Mouse (Mus musculus): ENCODE results near the gene Pxk.

DNA sequence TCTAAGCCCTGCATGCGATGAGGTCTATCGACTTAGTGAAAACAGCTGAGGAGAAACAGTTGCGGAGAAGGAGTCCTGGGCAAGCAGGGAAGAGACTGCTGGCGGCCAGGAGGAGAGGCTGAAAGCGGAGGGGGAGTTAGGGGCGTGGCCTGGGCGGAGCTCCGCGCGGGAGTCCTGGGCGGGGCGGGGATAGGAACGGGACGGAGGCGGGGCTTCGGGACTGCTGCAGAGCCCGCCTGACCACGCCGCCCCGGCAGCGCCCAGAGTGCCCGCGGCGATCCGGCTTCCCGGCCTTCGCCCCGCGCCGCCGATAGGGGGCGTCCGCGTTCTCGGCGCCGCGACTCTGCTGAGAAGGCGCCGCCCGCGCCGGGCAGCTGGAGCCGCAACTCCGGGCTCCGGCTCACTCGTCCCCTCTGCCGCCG, 115.8 kb downstream of the Pxk start, which contains the start of gene Kctd6:
- TF ChIP-seq CTCF (IDR thresholded peaks at IDR 0.05; ENCODE audit: borderline replicate concordance, control insufficient read depth, extremely low read depth, insufficient read depth, low read length, poor library complexity): peak; percentile 88
- TF ChIP-seq POLR2A (IDR thresholded peaks at IDR 0.05; ENCODE audit: control insufficient read depth, extremely low read depth, insufficient read depth, low read length, poor library complexity): no peak; the same call in 1 of the 2 replicates
